Mouse (Mus musculus) MEL (cell line): ENCODE measurements at regions not wholly inside any gene's neighbourhood (a gene's known extent, or its start where the extent isn't known, plus 50 kb on each side); places are given as distances from the start of the nearest gene placed in this dataset.

ENCODE experiments used
- BHLHE40 ChIP-seq: IDR thresholded peaks from 2 replicates; pipeline ENCODE4 v1.6.1; 2012; ENCODE audit warnings: low read depth, mild to moderate bottlenecking, inconsistent platforms, low read length, improper control_type of control experiment, borderline replicate concordance
- CHD2 ChIP-seq: IDR thresholded peaks from 2 replicates; pipeline ENCODE4 v1.6.1; 2011; ENCODE audit warnings: low read length, improper control_type of control experiment
- NELFE ChIP-seq: IDR thresholded peaks from 2 replicates; pipeline ENCODE4 v1.6.1; 2011; ENCODE audit warnings: low read depth, low read length, improper control_type of control experiment
- RCOR1 ChIP-seq: IDR thresholded peaks from 2 replicates; pipeline ENCODE4 v1.6.1; 2012; ENCODE audit warnings: low read depth, mild to moderate bottlenecking, inconsistent platforms, low read length, improper control_type of control experiment
- TBP ChIP-seq: IDR thresholded peaks from 2 replicates; pipeline ENCODE4 v1.8.0; 2011; ENCODE audit warnings: low read depth, low read length, improper control_type of control experiment
- USF1 ChIP-seq: IDR thresholded peaks from 2 replicates; pipeline ENCODE4 v1.6.1; 2014; ENCODE audit warnings: low read depth, mild to moderate bottlenecking, inconsistent platforms, low read length, improper control_type of control experiment, moderate library complexity
- ZC3H11A ChIP-seq: IDR thresholded peaks from 2 replicates; pipeline ENCODE4 v1.6.1; 2012; ENCODE audit warnings: low read depth, mild to moderate bottlenecking, inconsistent platforms, low read length, improper control_type of control experiment
- ZKSCAN1 ChIP-seq: IDR thresholded peaks from 2 replicates; pipeline ENCODE4 v1.6.1; 2012; ENCODE audit warnings: low read depth, mild to moderate bottlenecking, inconsistent platforms, low read length, improper control_type of control experiment, moderate library complexity

DNA sequence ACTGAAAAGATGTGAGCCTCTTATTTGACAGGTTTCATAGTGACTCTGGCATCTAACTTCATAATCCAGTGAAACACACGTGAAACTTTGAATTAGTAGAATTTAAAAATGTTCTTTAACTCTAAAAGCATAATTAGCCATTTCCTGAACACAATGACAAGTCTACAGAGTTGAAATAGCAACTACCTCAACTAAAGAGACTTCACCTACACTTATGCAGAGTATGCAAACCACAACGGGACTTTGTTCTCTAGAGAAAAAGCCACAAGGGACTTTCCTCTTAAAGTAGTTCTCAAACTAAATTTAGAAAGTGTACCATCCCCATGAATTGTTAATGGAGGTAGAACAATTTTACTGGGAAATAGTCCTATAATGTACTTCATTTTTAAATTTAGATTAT lies 606.3 kb upstream of the Fam92a start:
- no peak for TF ChIP-seq ZKSCAN1
- no peak for TF ChIP-seq BHLHE40
- no peak for TF ChIP-seq RCOR1
- no peak for TF ChIP-seq NELFE
- TF ChIP-seq CHD2, result no peak
- TF ChIP-seq ZC3H11A, result no peak
- no peak for TF ChIP-seq USF1
- TF ChIP-seq TBP, result no peak
